Mouse (Mus musculus): ENCODE measurements around the gene Retsat.

DNA sequence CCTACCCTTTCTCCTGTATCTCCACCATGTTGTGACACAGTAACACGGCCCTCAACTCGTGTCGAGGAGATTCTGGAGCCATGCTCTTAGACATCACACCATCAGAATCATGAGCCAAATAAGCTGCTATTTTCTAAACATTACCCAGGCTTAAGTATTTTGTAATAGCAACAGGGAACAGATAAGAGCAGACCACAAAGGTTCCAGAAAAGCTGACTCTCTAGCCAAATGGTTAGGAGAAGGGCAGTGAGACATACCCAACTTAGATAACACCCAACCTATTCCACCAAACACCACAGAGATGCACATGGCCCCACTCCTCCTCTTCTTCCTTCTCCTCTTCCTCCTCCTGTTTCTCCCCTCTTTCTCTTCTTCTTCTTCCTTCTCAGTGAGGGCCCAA is 22.2 kb upstream of the Retsat start:
- TF ChIP-seq CTCF (IDR thresholded peaks at IDR 0.05; ENCODE audit: low read depth) (no peak), EP300 (IDR thresholded peaks at IDR 0.05; ENCODE audit: low read depth) (no peak)
